Mouse (Mus musculus): ENCODE measurements around the gene Hmmr.

- no peak for TF ChIP-seq CTCF (IDR thresholded peaks at IDR 0.05; ENCODE audit: low read depth)
- TF ChIP-seq EP300 (IDR thresholded peaks at IDR 0.05; ENCODE audit: low read depth), result no peak
Measured at GRCm38 (mm10) chr11:40732997-40733338, 254 bp downstream of the Hmmr start.

Data from liver, embryonic 14.5 days (tissue).